Mouse (Mus musculus) E14TG2a.4 (cell line): ENCODE measurements around the gene Myrfl.

Source experiments
- CTCF ChIP-seq: conservative IDR thresholded peaks from 2 replicates; pipeline ENCODE4 v1.5.1; 2014; ENCODE audit warnings: low read length
- POU5F1 ChIP-seq: IDR thresholded peaks from 2 replicates; pipeline ENCODE4 v1.6.1; 2014; ENCODE audit warnings: low read length, borderline replicate concordance

DNA sequence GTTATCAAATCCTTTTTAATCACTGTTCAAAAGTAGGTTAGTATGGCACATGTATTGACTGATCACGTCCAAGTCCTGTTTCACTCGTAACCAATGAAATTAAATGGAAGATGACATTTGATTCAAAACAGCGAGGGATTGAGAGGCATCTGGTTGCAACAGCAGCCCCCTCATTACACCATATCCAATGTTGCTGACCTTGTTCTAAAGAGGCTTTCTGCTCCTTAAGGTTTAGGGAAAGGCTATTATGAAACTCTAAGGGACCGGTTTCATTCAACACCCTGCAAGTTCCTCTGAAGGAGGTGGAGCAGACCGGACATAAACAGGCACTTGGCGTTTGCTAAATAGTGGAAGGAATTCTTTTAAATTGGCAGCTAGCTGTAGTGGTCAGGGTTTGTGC lies 2.2 kb downstream of the Myrfl start:
- TF ChIP-seq CTCF (no peak), POU5F1 (no peak)
